Mouse (Mus musculus): ENCODE results near the gene Rnpep. TPM values are rescaled to one million over a fixed set of nuclear protein-coding genes. Genes with fewer than 3 reads are reported as not detected.
A peak's percentile ranks its signal among the peaks of the same experiment; 100 is the strongest.

The Rnpep gene
- 87.7 and 102 TPM in 2 replicates for polyA plus RNA-seq (2015; fragmentation: Nextera tagmentation; extraction: Ambion mirVana)

- Histone ChIP-seq H3K27me3 (no peaks in the 10 kb centered on the region), H3K4me3 (replicated peaks) (peak within 1 kb of the TSS; percentile 78), H3K9ac (replicated peaks) (peak within 1 kb of the TSS; percentile 96), H3K36me3 (no peaks in the 10 kb centered on the region), H3K4me2 (replicated peaks) (peak within 1 kb of the TSS; percentile 82), H3K9me3 (no peaks in the 10 kb centered on the region), H3K27ac (peak within 1 kb of the TSS; percentile 92), H3K4me1 (replicated peaks) (peaks cover 27% of the 10 kb centered on the region)
- ATAC-seq, result peak; percentile 94
- under 1% methylated on average over 39 of the region's 39 CpGs for whole genome bisulfite sequencing
These were observed at the start of gene Rnpep for GRCm38 (mm10) chr1:135283826-135284291. Gene Rnpep, minus strand, starts transcription at chr1:135284084.

- H3K4me2 ChIP-seq (replicated peaks), result no peak overlapping the region
- H3K4me3 ChIP-seq (replicated peaks), result no peak overlapping the region
- 77% methylated on average over 6 of the region's 6 CpGs for WGBS
- H3K9me3 ChIP-seq, result no peaks in the 10 kb centered on the region
- no peak overlapping the region for H3K9ac ChIP-seq (replicated peaks)
- H3K36me3 ChIP-seq, result no peaks in the 10 kb centered on the region
- no peaks in the 10 kb centered on the region for H3K4me1 ChIP-seq (replicated peaks)
- no peaks in the 10 kb centered on the region for H3K27me3 ChIP-seq
- ATAC-seq, result no peak
- H3K27ac ChIP-seq, result no peak overlapping the region
These were observed 46.7 kb upstream of the Rnpep start for GRCm38 (mm10) chr1:135330578-135330977.

DNA sequence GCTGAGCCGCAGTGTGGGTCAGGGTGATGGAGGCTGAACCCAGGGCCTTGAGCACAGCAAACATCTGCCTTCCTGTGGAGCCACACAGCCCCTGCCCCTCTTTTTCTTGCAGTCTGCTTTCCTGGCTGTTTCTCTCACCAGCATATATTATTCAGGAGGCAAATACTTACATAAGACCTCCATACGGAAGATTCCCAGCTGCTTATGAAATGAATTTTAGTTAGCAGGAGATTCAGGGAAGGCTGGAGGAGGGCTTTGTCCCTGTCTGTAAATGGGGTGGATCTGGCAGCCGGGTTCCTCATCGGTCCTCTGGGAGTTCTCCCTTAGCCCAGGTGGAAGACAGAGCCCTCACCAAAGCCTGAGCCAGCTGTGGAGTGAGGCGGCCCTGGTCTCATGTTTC, 44.5 kb upstream of the Rnpep start:
- no peak overlapping the region for H3K27ac ChIP-seq
- no peak overlapping the region for H3K4me2 ChIP-seq (replicated peaks)
- H3K4me1 ChIP-seq (replicated peaks), result no peaks in the 10 kb centered on the region
- no peak overlapping the region for H3K4me3 ChIP-seq (replicated peaks)
- H3K9me3 ChIP-seq, result no peaks in the 10 kb centered on the region
- H3K9ac ChIP-seq (replicated peaks), result no peak overlapping the region
- H3K36me3 ChIP-seq, result no peaks in the 10 kb centered on the region
- ATAC-seq, result no peak
- 72% methylated on average over 5 of the region's 5 CpGs for WGBS
- no peaks in the 10 kb centered on the region for H3K27me3 ChIP-seq

DNA sequence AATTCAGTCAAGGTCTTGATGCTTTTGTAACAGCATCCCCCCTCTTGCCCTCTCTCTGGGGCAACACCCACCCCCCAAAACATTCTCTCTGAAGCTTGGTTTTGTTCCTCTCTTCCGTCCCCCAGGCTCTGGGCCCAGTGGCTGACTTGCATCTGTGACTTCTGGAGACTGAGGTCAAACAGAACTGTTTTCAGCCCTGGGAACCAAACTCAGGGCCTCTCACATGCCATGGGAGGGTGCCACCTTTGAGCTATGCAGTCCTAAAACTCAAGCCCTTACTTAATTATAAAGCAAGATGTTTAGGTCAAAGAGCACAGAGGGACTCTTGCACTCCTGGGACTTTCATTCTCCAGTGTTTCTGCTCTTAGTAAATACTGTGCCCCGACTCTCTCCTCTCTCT, 42.0 kb upstream of the Rnpep start:
- Histone ChIP-seq H3K36me3 (no peaks in the 10 kb centered on the region), H3K4me1 (replicated peaks) (no peaks in the 10 kb centered on the region), H3K27me3 (no peaks in the 10 kb centered on the region), H3K27ac (no peak overlapping the region), H3K4me3 (replicated peaks) (no peak overlapping the region), H3K9ac (replicated peaks) (no peak overlapping the region), H3K9me3 (no peaks in the 10 kb centered on the region), H3K4me2 (replicated peaks) (no peak overlapping the region)
- no peak for ATAC-seq
- WGBS, result 77% methylated on average over 2 of the region's 2 CpGs

DNA sequence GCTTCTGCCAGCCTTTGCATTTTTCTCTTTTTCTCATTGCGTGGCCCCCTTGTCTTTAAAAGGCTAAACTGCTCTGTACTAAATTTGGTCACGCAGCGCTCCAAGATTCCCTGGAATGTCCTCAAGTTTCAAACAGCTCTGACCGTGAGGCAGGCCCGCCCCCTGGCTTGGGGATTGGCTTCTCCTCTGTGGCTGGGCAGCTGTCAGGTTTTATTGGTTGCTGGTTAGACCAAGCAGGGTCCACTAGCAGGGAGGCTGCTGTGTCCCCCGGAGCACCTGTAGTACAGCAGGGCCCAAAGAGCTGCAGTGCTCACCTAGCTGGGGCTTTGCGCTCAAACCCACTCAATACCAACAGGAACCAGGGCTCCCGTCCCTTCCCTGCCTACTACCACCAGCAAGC, 40.7 kb upstream of the Rnpep start, which contains the start of gene Lmod1:
Gene Lmod1, plus strand, starts transcription at position 237 of the 400 bp plus-strand sequence.
- WGBS, result 19% methylated on average over 8 of the region's 8 CpGs
- Histone ChIP-seq H3K27ac (no peak within 1 kb of the TSS), H3K36me3 (no peaks in the 10 kb centered on the region), H3K4me1 (replicated peaks) (no peaks in the 10 kb centered on the region), H3K4me2 (replicated peaks) (no peak within 1 kb of the TSS), H3K9me3 (no peaks in the 10 kb centered on the region), H3K4me3 (replicated peaks) (no peak within 1 kb of the TSS), H3K9ac (replicated peaks) (no peak within 1 kb of the TSS), H3K27me3 (0 out of 2 replicates have a peak, but pooled peaks cover 6% of the 10 kb centered on the region)
- ATAC-seq, result no peak

DNA sequence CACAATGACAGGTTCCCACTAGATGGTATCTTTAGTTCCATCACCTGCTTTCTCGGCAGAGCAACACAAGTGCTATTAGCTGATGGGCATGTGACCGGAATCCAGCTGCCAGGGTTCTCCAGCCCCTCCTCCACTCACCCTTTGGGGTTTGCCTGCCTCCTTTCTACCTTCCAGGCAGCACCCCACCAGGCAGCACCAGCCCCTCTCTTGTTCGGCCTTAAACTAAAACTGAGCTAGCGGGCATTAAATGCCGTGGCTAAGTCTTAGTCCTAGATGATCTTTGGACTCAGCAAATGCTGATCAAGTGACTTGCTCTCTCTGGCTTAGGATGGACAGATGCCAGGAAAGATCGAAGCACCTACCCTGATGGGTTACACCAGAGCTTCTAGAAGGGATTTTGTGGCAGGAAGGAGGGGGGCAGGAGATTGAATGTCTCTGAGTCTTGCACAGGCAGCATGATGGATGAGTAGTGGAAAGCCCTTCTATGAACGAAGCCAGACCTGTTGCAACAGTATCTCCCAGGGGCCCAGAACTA, 39.5 kb upstream of the Rnpep start:
- Histone ChIP-seq H3K27me3 (0 out of 2 replicates have a peak, but pooled peaks cover 6% of the 10 kb centered on the region), H3K27ac (no peak overlapping the region), H3K9me3 (no peaks in the 10 kb centered on the region), H3K4me3 (replicated peaks) (no peak overlapping the region), H3K4me1 (replicated peaks) (no peaks in the 10 kb centered on the region), H3K4me2 (replicated peaks) (no peak overlapping the region), H3K36me3 (no peaks in the 10 kb centered on the region), H3K9ac (replicated peaks) (no peak overlapping the region)
- no peak for ATAC-seq
- 90% methylated on average over 7 of the region's 7 CpGs for WGBS

- ATAC-seq, result peak; percentile 100
- Histone ChIP-seq H3K4me1 (replicated peaks) (peaks cover 25% of the 10 kb centered on the region), H3K36me3 (peaks cover 16% of the 10 kb centered on the region), H3K27ac (peak within 1 kb of the TSS; percentile 79), H3K9me3 (no peaks in the 10 kb centered on the region), H3K4me2 (replicated peaks) (peak within 1 kb of the TSS; percentile 91), H3K9ac (replicated peaks) (peak within 1 kb of the TSS; percentile 90), H3K27me3 (0 out of 2 replicates have a peak, but pooled peaks cover 2% of the 10 kb centered on the region), H3K4me3 (replicated peaks) (peak within 1 kb of the TSS; percentile 82)
- WGBS, result under 1% methylated on average over 51 of the region's 51 CpGs
These were observed 29.6 kb upstream of the Rnpep start, which contains the start of gene Timm17a for GRCm38 (mm10) chr1:135313284-135314031. Gene Timm17a, minus strand, starts transcription at chr1:135313778.

DNA sequence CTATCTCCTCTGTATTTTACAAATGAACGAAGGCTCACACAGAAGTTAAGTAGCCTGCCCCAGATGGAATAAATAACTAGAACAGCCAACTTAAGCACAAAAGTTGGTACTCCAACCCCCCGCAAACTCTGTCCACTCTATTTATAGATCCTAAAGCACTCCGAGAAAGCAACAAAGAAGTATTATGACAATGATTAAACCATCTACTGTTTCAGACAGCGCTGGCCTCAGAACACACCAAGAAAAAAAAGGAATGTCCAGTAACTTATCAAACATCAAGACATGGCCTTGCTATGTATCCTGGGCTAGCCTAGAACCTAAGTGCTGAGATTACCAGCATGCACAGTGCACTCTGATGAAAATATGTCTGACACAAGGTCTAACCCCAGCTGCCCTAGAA, 28.3 kb upstream of the Rnpep start:
- 94% methylated on average over 4 of the region's 4 CpGs for WGBS

GRCm38 (mm10) chr1:135311356-135311755, 27.5 kb upstream of the Rnpep start:
- ATAC-seq, result no peak
- Histone ChIP-seq H3K27ac (no peak overlapping the region), H3K4me1 (replicated peaks) (peaks cover 25% of the 10 kb centered on the region), H3K4me2 (replicated peaks) (no peak overlapping the region), H3K36me3 (peaks cover 36% of the 10 kb centered on the region), H3K9me3 (no peaks in the 10 kb centered on the region), H3K4me3 (replicated peaks) (no peak overlapping the region), H3K27me3 (0 out of 2 replicates have a peak, but pooled peaks cover under 1% of the 10 kb centered on the region), H3K9ac (replicated peaks) (no peak overlapping the region)
- 84% methylated on average over 6 of the region's 6 CpGs for WGBS

More for the DNA sequence above, 28.3 kb upstream of the Rnpep start:
- 0 out of 2 replicates have a peak, but pooled peaks cover 2% of the 10 kb centered on the region for H3K27me3 ChIP-seq
- peak overlapping the region; percentile 82 for H3K4me3 ChIP-seq (replicated peaks)
- H3K9ac ChIP-seq (replicated peaks), result no peak overlapping the region; the same call in 1 of the 2 replicates
- H3K9me3 ChIP-seq, result no peaks in the 10 kb centered on the region
- no peak for ATAC-seq
- peaks cover 28% of the 10 kb centered on the region for H3K36me3 ChIP-seq
- peaks cover 25% of the 10 kb centered on the region for H3K4me1 ChIP-seq (replicated peaks)
- no peak overlapping the region for H3K27ac ChIP-seq
- peak overlapping the region; percentile 91 for H3K4me2 ChIP-seq (replicated peaks)

DNA sequence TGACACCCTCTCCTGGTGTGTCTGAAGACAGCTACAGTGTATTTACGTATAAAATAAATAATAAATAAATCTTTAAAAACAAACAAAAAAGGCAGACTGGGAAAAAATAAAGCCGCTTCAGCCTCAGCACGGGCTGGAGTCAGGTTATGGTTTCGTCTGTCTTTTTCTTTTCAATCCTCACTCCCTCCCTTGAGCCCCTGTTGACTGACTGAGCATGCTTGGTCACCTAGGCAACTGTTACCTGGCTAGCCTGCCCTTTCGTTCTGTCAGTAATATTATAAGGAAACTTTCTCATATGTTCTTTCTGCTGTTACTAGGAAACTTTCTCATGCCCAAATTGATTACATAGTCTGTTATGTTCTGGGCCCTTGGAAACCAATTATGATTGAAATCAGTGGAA, 7.0 kb upstream of the Rnpep start:
- Histone ChIP-seq H3K9me3 (no peaks in the 10 kb centered on the region), H3K27me3 (no peaks in the 10 kb centered on the region), H3K4me2 (replicated peaks) (no peak overlapping the region), H3K4me1 (replicated peaks) (no peaks in the 10 kb centered on the region), H3K4me3 (replicated peaks) (no peak overlapping the region), H3K27ac (no peak overlapping the region), H3K9ac (replicated peaks) (no peak overlapping the region), H3K36me3 (peaks cover 19% of the 10 kb centered on the region)
- ATAC-seq, result no peak
- WGBS, result 83% methylated on average over 5 of the region's 5 CpGs

- H3K9ac ChIP-seq (replicated peaks), result no peak overlapping the region
- 93% methylated on average over 2 of the region's 2 CpGs for WGBS
These were observed 2.4 kb upstream of the Rnpep start for GRCm38 (mm10) chr1:135286311-135286710.

GRCm38 (mm10) chr1:135283287-135283825, 528 bp downstream of the Rnpep start:
- Histone ChIP-seq H3K27me3 (no peaks in the 10 kb centered on the region), H3K9me3 (no peaks in the 10 kb centered on the region), H3K9ac (replicated peaks) (peak overlapping the region; percentile 96), H3K4me1 (replicated peaks) (peaks cover 27% of the 10 kb centered on the region), H3K4me2 (replicated peaks) (peak overlapping the region; percentile 82), H3K27ac (peak overlapping the region; percentile 92), H3K4me3 (replicated peaks) (peak overlapping the region; percentile 78), H3K36me3 (peaks cover 4% of the 10 kb centered on the region; the same call in 1 of the 2 replicates)
- WGBS, result under 1% methylated on average over 48 of the region's 48 CpGs
- peak; percentile 82 for ATAC-seq

More at GRCm38 (mm10) chr1:135286311-135286710, 2.4 kb upstream of the Rnpep start:
- no peak overlapping the region for H3K27ac ChIP-seq
- H3K4me2 ChIP-seq (replicated peaks), result no peak overlapping the region
- H3K36me3 ChIP-seq, result no peaks in the 10 kb centered on the region
- no peaks in the 10 kb centered on the region for H3K9me3 ChIP-seq
- H3K27me3 ChIP-seq, result no peaks in the 10 kb centered on the region
- no peak for ATAC-seq
- H3K4me1 ChIP-seq (replicated peaks), result peaks cover 21% of the 10 kb centered on the region
- H3K4me3 ChIP-seq (replicated peaks), result no peak overlapping the region
